Mouse (Mus musculus) myocyte (in vitro differentiated cells): Measurements from ENCODE around the gene Gipr. TPM values are rescaled to one million over a fixed set of nuclear protein-coding genes. Genes with fewer than 3 reads are reported as not detected.

Source experiments
- H3K27me3 ChIP-seq: one replicate; pipeline ENCODE4 v1.6.1; 2011; ENCODE audit not compliant: control insufficient read depth, insufficient read depth, insufficient read length
- H3K36me3 ChIP-seq: one replicate; pipeline ENCODE4 v1.6.1; 2011; ENCODE audit not compliant: control insufficient read depth, insufficient read depth
- H3K4me2 ChIP-seq: one replicate; pipeline ENCODE4 v1.6.1; 2011; ENCODE audit warnings: low read depth, control low read depth
- H3K4me3 ChIP-seq: one replicate; pipeline ENCODE4 v1.5.1; 2011; ENCODE audit warnings: mild to moderate bottlenecking, control low read depth, moderate library complexity
- H3K79me2 ChIP-seq: one replicate; pipeline ENCODE4 v1.6.1; 2011; ENCODE audit not compliant: control insufficient read depth, insufficient read depth
- H3ac ChIP-seq: one replicate; pipeline ENCODE4 v1.6.1; 2011; ENCODE audit not compliant: control insufficient read depth, insufficient read length
- CEBPB ChIP-seq: IDR thresholded peaks from 2 replicates; pipeline ENCODE4 v1.6.1; 2011; ENCODE audit warnings: mild to moderate bottlenecking, moderate library complexity; ENCODE audit not compliant: poor library complexity, insufficient read depth, severe bottlenecking
- E2F4 ChIP-seq: IDR thresholded peaks from one replicate; pipeline ENCODE4 v1.6.1; 2011; ENCODE audit warnings: mild to moderate bottlenecking, control low read depth, moderate library complexity; ENCODE audit not compliant: insufficient read depth
- MAX ChIP-seq: IDR thresholded peaks from one replicate; pipeline ENCODE4 v1.6.1; 2011; ENCODE audit warnings: low read depth, mild to moderate bottlenecking, control low read depth
- MYOD1 ChIP-seq, 3 experiments: IDR thresholded peaks; one replicate each; pipeline ENCODE4 v1.6.1; 2011; ENCODE audit warnings: control low read depth in 2 of 3, low read depth in 2 of 3, mild to moderate bottlenecking in 2 of 3, moderate library complexity in 1 of 3; ENCODE audit not compliant: insufficient read length in 2 of 3, control insufficient read depth in 1 of 3
- MYOG ChIP-seq, 3 experiments: IDR thresholded peaks; one replicate each; pipeline ENCODE4 v1.6.1; 2011; ENCODE audit warnings: control low read depth in 2 of 3, low read depth in 2 of 3, mild to moderate bottlenecking in 2 of 3; ENCODE audit not compliant: insufficient read length in 2 of 3, control insufficient read depth in 1 of 3, insufficient read depth in 1 of 3
- POLR2A ChIP-seq: IDR thresholded peaks from one replicate; pipeline ENCODE4 v1.6.1; 2011; ENCODE audit warnings: low read depth, mild to moderate bottlenecking, control low read depth, moderate library complexity; ENCODE audit not compliant: insufficient read length
- POLR2AphosphoS2 ChIP-seq: IDR thresholded peaks from one replicate; pipeline ENCODE4 v1.6.1; 2011; ENCODE audit warnings: low read depth, control low read depth; ENCODE audit not compliant: insufficient read length
- REST ChIP-seq: IDR thresholded peaks from one replicate; pipeline ENCODE4 v1.6.1; 2011; ENCODE audit warnings: mild to moderate bottlenecking, control low read depth, moderate library complexity; ENCODE audit not compliant: insufficient read depth, insufficient read length
- SRF ChIP-seq: IDR thresholded peaks from one replicate; pipeline ENCODE4 v1.6.1; 2011; ENCODE audit warnings: low read depth; ENCODE audit not compliant: control insufficient read depth, insufficient read length
- TCF12 ChIP-seq: IDR thresholded peaks from one replicate; pipeline ENCODE4 v1.6.1; 2011; ENCODE audit warnings: mild to moderate bottlenecking, control low read depth; ENCODE audit not compliant: poor library complexity, insufficient read depth, severe bottlenecking
- TCF3 ChIP-seq: IDR thresholded peaks from one replicate; pipeline ENCODE4 v1.6.1; 2011; ENCODE audit warnings: low read depth, control low read depth; ENCODE audit not compliant: insufficient read length
- USF1 ChIP-seq: IDR thresholded peaks from one replicate; pipeline ENCODE4 v1.6.1; 2011; ENCODE audit warnings: low read depth, mild to moderate bottlenecking, control low read depth, moderate library complexity
- polyA plus RNA-seq: library from polyadenylated mRNA; unstranded; fragments of >200 nt; fragmentation: generic; extraction: Trizol; gene quantifications from one replicate; pipeline ENCODE4 v1.2.1, GENCODE M21; 2012; ENCODE audit warnings: missing spikeins

Gipr gene
- polyA plus RNA-seq, 1 experiment, result 0.48 TPM

GRCm38 (mm10) chr7:19166990-19167389, 1.1 kb upstream of the Gipr start:
- Histone ChIP-seq H3ac (no peak overlapping the region), H3K4me3 (no peak overlapping the region), H3K36me3 (no peaks in the 10 kb centered on the region), H3K27me3 (no peaks in the 10 kb centered on the region), H3K79me2 (no peaks in the 10 kb centered on the region), H3K4me2 (no peak overlapping the region)
- TF ChIP-seq MAX, result no peak
- no peak for TF ChIP-seq POLR2AphosphoS2
- TF ChIP-seq CEBPB, result no peak
- no peak for TF ChIP-seq REST
- TF ChIP-seq SRF, result no peak
- TF ChIP-seq USF1, result no peak
- TF ChIP-seq E2F4, result no peak
- no peak for TF ChIP-seq POLR2A
- no peak for TF ChIP-seq TCF12
- TF ChIP-seq MYOD1 (IDR thresholded peaks at IDR 0.05; ENCODE audit: control insufficient read depth in 1 of 3, insufficient read length in 2 of 3, low read depth in 2 of 3), result no peak
- no peak for TF ChIP-seq MYOG (IDR thresholded peaks at IDR 0.05; ENCODE audit: control insufficient read depth in 1 of 3, insufficient read depth in 1 of 3, insufficient read length in 2 of 3, low read depth in 2 of 3)
- no peak for TF ChIP-seq TCF3

GRCm38 (mm10) chr7:19164978-19165377, 949 bp downstream of the Gipr start:
- H3K27me3 ChIP-seq, result no peaks in the 10 kb centered on the region
- no peak overlapping the region for H3K4me3 ChIP-seq
- peak overlapping the region; percentile 46 for H3K4me2 ChIP-seq
- no peaks in the 10 kb centered on the region for H3K36me3 ChIP-seq
- no peak overlapping the region for H3ac ChIP-seq
- TF ChIP-seq TCF12, result no peak
- no peak for TF ChIP-seq MAX
- no peak for TF ChIP-seq E2F4
- TF ChIP-seq REST, result no peak
- no peak for TF ChIP-seq USF1
- TF ChIP-seq SRF, result no peak
- no peaks in the 10 kb centered on the region for H3K79me2 ChIP-seq

DNA sequence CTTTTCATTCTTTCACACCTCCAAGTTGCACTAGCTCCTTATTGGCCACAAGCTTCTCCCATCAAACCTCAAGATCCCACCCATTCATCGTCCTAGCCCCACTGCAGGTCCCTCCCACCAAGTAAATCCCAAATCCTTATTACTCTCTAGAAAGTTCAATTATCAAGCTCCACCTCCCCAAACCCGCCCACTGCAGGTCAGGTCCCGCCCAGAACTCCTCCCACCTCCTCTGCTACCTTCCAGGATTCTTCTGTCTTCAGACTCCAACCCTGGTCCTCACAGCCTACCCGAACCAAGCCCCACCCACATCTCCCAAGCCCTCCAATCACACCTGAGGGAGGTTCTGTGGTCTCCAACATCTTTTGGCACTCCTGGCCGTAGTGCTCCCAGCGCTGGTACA, 1.7 kb downstream of the Gipr start:
- Histone ChIP-seq H3ac (no peak overlapping the region), H3K4me3 (no peak overlapping the region), H3K79me2 (no peaks in the 10 kb centered on the region), H3K4me2 (peak overlapping the region; percentile 46), H3K27me3 (no peaks in the 10 kb centered on the region), H3K36me3 (no peaks in the 10 kb centered on the region)
- no peak for TF ChIP-seq POLR2AphosphoS2
- no peak for TF ChIP-seq TCF3
- no peak for TF ChIP-seq MAX
- TF ChIP-seq MYOD1 (IDR thresholded peaks at IDR 0.05; ENCODE audit: control insufficient read depth in 1 of 3, insufficient read length in 2 of 3, low read depth in 2 of 3), result no peak
- no peak for TF ChIP-seq MYOG (IDR thresholded peaks at IDR 0.05; ENCODE audit: control insufficient read depth in 1 of 3, insufficient read depth in 1 of 3, insufficient read length in 2 of 3, low read depth in 2 of 3)
- TF ChIP-seq TCF12, result no peak
- TF ChIP-seq POLR2A, result no peak
- no peak for TF ChIP-seq SRF
- no peak for TF ChIP-seq USF1
- no peak for TF ChIP-seq E2F4
- no peak for TF ChIP-seq CEBPB
- no peak for TF ChIP-seq REST

DNA sequence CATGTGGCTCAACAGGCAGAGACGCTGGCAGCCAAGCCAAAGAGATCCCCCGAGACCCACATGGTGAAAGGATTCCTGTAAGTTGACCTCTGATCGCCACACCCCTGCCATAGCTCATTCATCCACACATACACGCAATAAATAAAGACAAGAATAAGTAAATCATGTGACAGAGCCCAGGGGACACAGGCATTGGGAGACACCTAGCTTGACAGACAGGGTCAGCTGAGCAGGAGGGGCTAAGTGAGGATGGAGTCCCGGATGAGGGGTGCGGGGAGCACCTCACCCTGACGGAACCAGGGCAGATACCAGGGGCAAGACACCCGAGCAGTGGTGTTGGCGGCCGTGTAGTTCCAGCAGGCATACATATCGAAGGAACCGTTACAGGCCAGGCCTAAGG, 2.2 kb downstream of the Gipr start:
- TF ChIP-seq E2F4 (no peak), TCF12 (no peak), TCF3 (no peak), USF1 (peak; percentile 47), MAX (no peak), POLR2A (no peak), REST (no peak), MYOD1 (IDR thresholded peaks at IDR 0.05; ENCODE audit: control insufficient read depth in 1 of 3, insufficient read length in 2 of 3, low read depth in 2 of 3) (peak in 2 of 3 experiments; percentile 94 to 96)
- Histone ChIP-seq H3K79me2 (no peaks in the 10 kb centered on the region), H3K4me3 (no peak overlapping the region), H3K4me2 (peak overlapping the region; percentile 46), H3K36me3 (no peaks in the 10 kb centered on the region), H3ac (no peak overlapping the region), H3K27me3 (no peaks in the 10 kb centered on the region)

- no peaks in the 10 kb centered on the region for H3K79me2 ChIP-seq
- H3K4me2 ChIP-seq, result no peak overlapping the region
- TF ChIP-seq CEBPB (no peak), POLR2AphosphoS2 (no peak), MAX (no peak), SRF (no peak), MYOD1 (IDR thresholded peaks at IDR 0.05; ENCODE audit: control insufficient read depth in 1 of 3, insufficient read length in 2 of 3, low read depth in 2 of 3) (no peak), POLR2A (no peak), REST (no peak), MYOG (IDR thresholded peaks at IDR 0.05; ENCODE audit: control insufficient read depth in 1 of 3, insufficient read depth in 1 of 3, insufficient read length in 2 of 3, low read depth in 2 of 3) (no peak), TCF12 (no peak), USF1 (no peak), E2F4 (no peak), TCF3 (no peak)
- H3K4me3 ChIP-seq, result no peak overlapping the region
- H3ac ChIP-seq, result no peak overlapping the region
- H3K27me3 ChIP-seq, result no peaks in the 10 kb centered on the region
- no peaks in the 10 kb centered on the region for H3K36me3 ChIP-seq
These were observed 3.0 kb downstream of the Gipr start for GRCm38 (mm10) chr7:19162928-19163327.
